Mouse (Mus musculus) cerebellum, adult 18-20 months (tissue): ENCODE measurements around the gene Hdgfl2.

Experiments
- DNase-seq, 2 experiments: peaks; one replicate each; pipeline ENCODE4 v3.0.0; 2021

Gene Hdgfl2

DNA sequence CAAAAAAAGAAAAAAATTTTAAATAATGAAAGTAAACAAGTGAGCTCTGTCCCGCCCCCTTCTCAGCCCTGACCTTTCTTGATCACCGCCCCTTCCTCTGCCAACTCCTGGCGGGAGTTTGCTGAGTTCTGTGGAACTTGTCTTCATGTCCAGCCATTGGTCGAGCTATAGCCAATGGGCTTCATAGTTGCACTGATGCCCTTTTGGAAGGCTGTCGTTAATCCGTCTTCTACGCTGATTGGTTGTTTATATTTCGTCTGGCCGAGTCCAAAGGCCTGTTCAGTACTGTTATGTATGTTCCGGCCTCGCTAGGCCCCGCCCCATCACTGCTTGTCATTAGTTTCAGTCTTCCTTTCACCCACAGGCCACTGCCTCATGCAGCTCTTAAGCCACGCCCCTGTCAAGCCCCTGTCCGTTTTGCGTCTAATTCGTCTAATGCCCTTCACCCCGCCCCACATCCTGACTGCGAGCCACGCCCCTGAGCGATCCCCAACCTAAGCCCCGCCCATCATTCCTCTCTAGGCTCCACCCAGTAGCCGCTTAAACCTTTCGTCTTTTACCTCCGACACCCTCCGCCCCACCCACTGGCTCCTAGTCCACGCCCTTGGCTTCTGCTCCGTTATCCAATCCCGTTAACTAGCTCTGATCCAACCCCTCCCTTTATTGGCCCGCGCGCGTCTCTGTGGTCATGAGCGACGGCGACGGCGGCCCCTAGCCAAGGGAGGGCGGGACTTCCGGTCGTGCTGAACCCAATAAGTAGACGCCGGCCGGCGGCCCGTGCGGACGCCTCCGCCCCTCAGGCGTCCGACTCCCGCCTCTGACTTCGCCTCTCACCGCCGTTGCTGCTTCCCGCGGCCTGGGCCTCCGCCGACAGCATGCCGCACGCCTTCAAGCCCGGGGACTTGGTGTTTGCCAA, at the start of gene Hdgfl2:
Gene Hdgfl2 (plus strand): TSS at position 755 of the 916 bp plus-strand sequence.
- DNase-seq, result peak; percentile 100

- DNase-seq, result peak; percentile 53 to 60
These were observed 49.1 kb upstream of the Hdgfl2 start for GRCm38 (mm10) chr17:56030238-56030870.

DNA sequence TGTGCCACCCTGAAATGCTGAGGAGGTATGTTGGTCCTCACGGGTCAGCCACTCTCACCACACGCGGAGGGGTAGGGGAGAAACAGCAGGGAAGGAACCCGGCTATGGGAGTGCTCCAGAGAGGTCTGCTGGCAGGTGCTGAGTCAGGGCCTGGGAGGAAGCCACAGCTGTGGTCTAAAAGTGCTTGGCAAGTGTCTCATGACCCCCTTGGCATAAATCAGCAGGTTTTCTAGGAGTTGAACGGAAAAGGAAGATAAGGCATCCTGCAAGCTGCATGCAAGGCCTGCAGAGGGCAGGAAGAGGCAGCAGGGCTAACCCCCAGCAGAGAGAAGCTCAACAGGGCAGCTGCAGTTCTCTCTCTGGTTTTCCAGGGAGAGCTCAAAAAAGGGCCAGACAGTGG, 48.5 kb upstream of the Hdgfl2 start:
- peak; percentile 34 to 36 for DNase-seq

GRCm38 (mm10) chr17:56031431-56031830, 48.0 kb upstream of the Hdgfl2 start:
- DNase-seq, result peak in 1 of 2 experiments; percentile 21

DNA sequence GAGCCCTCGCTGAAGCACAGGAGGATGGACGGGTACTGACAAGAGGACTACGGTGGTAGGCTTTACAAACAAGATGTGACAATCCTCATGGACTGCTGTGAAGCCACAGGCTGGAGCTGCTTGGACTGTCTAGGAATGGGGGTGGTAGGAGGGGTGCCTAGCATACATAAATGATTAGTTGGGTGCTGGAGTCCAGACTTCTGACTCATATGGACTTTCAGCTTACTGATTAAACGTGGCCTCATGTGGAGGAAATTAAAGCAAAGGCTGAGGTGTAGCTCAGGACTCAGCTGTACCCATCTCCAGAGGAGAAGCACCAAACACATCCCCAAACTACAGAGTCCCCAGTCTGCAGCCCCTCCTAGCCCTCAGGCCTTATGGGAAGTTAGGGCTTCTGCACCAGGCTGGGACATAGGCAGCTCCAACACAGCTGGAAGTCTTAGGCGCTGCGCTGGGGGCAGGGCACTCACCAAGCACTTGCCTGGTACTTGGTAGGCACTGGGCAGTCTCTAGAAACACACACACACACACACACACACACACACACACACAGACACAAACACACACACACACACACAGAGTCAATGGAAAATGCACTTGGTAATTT, 47.2 kb upstream of the Hdgfl2 start:
- peak; percentile 16 to 21 for DNase-seq

DNA sequence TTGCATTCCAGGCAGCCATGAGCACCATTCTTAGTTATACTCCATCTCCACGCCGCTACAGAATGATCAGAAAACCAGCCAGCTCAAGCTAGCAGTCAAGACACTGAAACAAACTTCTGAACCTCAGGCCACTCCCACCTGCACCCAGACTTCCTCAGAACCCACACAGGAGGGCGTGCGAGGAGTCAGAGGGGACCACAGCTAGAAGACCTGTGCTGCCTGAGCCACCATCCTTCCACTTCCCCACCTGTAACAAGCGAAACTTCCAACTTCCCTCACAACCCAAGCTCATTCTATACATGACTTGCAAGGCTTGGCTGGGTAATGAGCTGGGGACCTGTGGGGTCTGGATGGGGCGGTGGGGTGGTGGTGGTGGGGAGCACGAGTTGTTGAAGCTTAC, 46.6 kb upstream of the Hdgfl2 start:
- DNase-seq, result peak in 1 of 2 experiments; percentile 7

GRCm38 (mm10) chr17:56034040-56034725, 45.3 kb upstream of the Hdgfl2 start:
- peak in 1 of 2 experiments; percentile 15 for DNase-seq

- peak in 1 of 2 experiments; percentile 17 for DNase-seq
These were observed 44.7 kb upstream of the Hdgfl2 start for GRCm38 (mm10) chr17:56034726-56035100.

- DNase-seq, result no peak
These were observed 44.2 kb upstream of the Hdgfl2 start for GRCm38 (mm10) chr17:56035216-56035615.

GRCm38 (mm10) chr17:56036176-56036900, 43.1 kb upstream of the Hdgfl2 start, which contains the start of gene Sh3gl1:
Gene Sh3gl1, minus strand, starts transcription at chr17:56036635.
- peak; percentile 98 to 100 for DNase-seq

DNA sequence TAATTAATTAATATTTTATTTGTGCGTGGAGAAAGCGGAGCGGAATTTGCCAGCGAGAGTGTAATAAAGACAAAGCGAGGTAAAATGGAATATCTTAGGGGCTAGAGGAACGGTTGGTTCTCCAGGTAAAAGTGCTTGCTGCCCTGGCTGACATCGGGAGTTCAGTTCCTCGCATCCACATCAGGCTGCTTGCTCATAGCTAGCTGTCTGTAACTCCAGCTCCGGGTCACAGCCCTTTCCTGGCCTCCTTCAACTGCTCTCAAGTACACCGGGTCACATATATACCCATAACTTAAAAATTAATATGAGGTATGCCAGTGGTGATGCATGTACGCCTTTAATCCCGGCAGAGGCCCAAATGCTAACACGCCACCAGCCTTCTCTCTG, 42.5 kb upstream of the Hdgfl2 start:
- DNase-seq, result no peak

DNA sequence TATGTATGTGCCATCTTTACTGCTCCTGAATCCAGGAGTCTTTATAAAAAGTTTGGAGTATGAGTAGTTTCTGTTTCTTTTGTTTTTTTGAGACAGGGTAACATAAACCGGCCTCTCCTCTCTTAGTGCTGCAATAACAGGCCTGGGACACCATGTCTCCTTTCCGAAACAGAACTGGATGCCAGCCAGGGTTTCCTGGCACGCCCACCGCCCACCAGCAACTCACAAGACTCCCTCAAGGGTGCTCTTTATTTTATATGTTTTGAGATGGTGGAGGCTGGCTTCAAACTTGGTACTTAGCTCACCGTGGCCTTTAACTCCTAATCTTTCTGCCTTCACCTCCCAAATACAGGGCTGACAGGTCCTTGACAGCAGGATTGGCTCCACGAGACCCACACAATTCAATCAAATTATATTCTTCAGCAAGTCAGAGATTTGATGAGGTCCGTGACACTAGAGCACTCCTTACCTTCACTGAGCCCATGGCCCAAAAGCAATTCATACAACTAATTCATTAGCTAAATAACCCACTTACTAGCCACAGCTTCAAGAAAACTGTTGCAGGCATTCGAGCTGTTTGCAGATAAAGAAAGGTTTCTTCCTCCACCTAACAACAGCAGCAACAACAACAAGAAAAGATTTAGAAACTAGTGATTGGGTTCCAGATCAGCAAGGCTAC, 40.7 kb upstream of the Hdgfl2 start:
- peak in 1 of 2 experiments; percentile 39 for DNase-seq

- DNase-seq, result peak in 1 of 2 experiments; percentile 5
These were observed 40.1 kb upstream of the Hdgfl2 start for GRCm38 (mm10) chr17:56039345-56039744.

DNA sequence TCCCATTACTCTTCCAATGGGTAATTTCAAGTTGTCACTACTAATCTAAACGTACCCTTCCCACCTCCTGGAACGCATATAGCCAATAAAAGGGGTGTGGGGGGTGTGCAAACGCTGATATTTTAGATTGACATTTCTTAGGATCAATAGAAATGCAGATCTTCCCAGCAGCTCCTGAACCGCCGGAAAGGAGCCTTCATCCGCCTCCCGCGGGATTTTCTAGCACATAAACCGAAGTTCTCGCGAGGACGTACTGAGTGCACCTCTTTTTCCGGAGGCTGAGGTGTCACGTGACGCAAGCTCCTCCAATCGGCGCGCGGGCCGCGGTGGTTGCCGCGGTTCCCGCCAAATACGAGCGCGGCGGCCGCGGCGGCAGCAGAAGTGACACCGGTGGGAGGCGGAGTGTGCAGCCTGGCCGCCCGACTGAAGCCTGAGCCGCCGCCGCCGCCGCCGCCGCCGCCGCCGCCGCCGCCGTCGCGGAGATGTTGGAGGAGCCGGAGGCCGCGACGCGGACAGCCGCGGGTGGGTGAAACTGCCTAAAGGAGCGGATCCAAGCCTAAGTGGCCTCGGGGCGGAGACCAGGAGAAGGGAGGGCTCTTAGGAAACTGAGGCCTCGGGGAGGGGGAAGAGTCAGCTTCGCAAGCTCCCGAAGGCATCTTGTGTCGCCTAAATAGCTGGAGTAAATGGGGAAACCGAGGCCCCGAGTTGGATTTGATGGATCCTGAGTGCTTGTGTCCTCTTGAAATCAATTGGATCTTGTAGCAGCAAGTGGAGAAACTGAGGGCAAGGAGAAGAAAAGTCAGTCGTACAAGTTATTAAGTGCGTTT, 39.2 kb upstream of the Hdgfl2 start, which contains the start of gene Chaf1a:
Gene Chaf1a (plus strand): TSS at position 410 of the 827 bp plus-strand sequence.
- peak; percentile 95 to 98 for DNase-seq

GRCm38 (mm10) chr17:56040857-56041163, 38.6 kb upstream of the Hdgfl2 start:
- peak in 1 of 2 experiments; percentile 18 for DNase-seq

GRCm38 (mm10) chr17:56051369-56051768, 28.1 kb upstream of the Hdgfl2 start:
- no peak for DNase-seq

- no peak for DNase-seq
These were observed 24.5 kb upstream of the Hdgfl2 start for GRCm38 (mm10) chr17:56054938-56055337.

GRCm38 (mm10) chr17:56055945-56056678, 23.3 kb upstream of the Hdgfl2 start:
- no peak for DNase-seq

DNA sequence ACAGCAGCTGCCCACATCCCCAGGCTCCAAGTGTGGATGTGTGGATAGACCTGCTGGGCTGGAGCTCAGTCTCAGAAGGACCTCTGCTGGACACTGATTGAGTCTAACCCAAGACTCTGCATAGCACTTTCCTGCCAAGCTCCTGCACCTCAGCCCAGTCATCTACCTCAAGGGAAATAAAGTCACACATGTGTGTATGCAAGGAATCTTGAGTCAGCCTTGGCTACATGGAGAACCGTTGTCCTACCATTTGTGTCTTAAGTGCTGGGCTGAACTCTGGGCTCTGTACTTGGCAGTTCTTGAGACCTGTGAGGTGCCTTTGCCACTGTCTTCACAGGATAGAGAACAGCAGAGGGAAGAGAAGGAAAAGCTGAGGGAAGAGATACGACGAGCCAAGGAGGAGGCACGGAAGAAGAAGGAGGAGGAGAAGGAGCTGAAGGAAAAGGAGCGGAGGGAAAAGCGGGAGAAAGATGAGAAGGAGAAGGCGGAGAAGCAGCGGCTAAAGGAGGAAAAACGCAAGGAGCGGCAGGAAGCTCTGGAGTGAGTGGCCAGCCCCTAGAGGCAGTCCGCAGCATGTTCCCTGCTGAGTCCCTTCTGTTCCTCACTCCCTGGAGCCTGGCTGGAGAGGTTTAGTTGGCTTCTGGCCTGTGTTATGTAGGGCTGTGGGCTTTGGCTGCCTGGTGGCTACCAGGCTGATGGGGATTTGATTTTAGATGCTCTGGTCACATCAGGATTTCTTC, 21.9 kb upstream of the Hdgfl2 start:
- DNase-seq, result peak; percentile 68 to 69
